Mouse (Mus musculus) C2C12 (cell line): ENCODE data around the gene Kirrel3. TPM values are rescaled to one million over a fixed set of nuclear protein-coding genes. Genes with fewer than 3 reads are reported as not detected.

Experiments
- H3K27me3 ChIP-seq: one replicate; pipeline ENCODE4 v1.6.1; 2011; ENCODE audit not compliant: control insufficient read depth, insufficient read depth, insufficient read length
- H3K36me3 ChIP-seq: one replicate; pipeline ENCODE4 v1.6.1; 2011; ENCODE audit not compliant: control insufficient read depth, insufficient read depth
- H3K4me3 ChIP-seq: one replicate; pipeline ENCODE4 v1.5.1; 2011; ENCODE audit warnings: mild to moderate bottlenecking, control low read depth; ENCODE audit not compliant: poor library complexity, insufficient read depth, severe bottlenecking
- H3K79me2 ChIP-seq: one replicate; pipeline ENCODE4 v1.6.1; 2011; ENCODE audit not compliant: control insufficient read depth, insufficient read depth
- H3K79me3 ChIP-seq: one replicate; pipeline ENCODE4 v1.6.1; 2011; ENCODE audit warnings: low read depth, control low read depth
- H3ac ChIP-seq: one replicate; pipeline ENCODE3; 2011; ENCODE audit warnings: low read depth; ENCODE audit not compliant: control insufficient read depth, insufficient read length
- CEBPB ChIP-seq: IDR thresholded peaks from one replicate; pipeline ENCODE4 v1.6.1; 2011; ENCODE audit warnings: low read depth, mild to moderate bottlenecking, control low read depth, moderate library complexity
- CTCF ChIP-seq: IDR thresholded peaks from one replicate; pipeline ENCODE4 v1.5.1; 2011; ENCODE audit not compliant: control insufficient read depth, insufficient read depth, insufficient read length
- FOSL1 ChIP-seq: IDR thresholded peaks from one replicate; pipeline ENCODE4 v1.8.0; 2011; ENCODE audit warnings: mild to moderate bottlenecking, low read length; ENCODE audit not compliant: poor library complexity, insufficient read depth, severe bottlenecking
- MAX ChIP-seq: IDR thresholded peaks from one replicate; pipeline ENCODE4 v1.6.1; 2011; ENCODE audit warnings: mild to moderate bottlenecking, control low read depth
- MYOD1 ChIP-seq: IDR thresholded peaks from one replicate; pipeline ENCODE4 v1.6.1; 2011; ENCODE audit warnings: low read depth; ENCODE audit not compliant: control insufficient read depth, insufficient read length
- MYOG ChIP-seq: IDR thresholded peaks from one replicate; pipeline ENCODE4 v1.6.1; 2011; ENCODE audit not compliant: control insufficient read depth, insufficient read length; ENCODE audit errors: extremely low read depth
- USF1 ChIP-seq: IDR thresholded peaks from one replicate; pipeline ENCODE4 v1.6.1; 2011; ENCODE audit warnings: low read depth, mild to moderate bottlenecking, control low read depth, moderate library complexity
- polyA plus RNA-seq: library from polyadenylated mRNA; unstranded; fragments of >200 nt; fragmentation: generic; extraction: Trizol; gene quantifications from one replicate; pipeline ENCODE4 v1.2.1, GENCODE M21; 2012; ENCODE audit warnings: missing spikeins

The Kirrel3 gene
- polyA plus RNA-seq, 1 experiment, result 5.2 TPM

DNA sequence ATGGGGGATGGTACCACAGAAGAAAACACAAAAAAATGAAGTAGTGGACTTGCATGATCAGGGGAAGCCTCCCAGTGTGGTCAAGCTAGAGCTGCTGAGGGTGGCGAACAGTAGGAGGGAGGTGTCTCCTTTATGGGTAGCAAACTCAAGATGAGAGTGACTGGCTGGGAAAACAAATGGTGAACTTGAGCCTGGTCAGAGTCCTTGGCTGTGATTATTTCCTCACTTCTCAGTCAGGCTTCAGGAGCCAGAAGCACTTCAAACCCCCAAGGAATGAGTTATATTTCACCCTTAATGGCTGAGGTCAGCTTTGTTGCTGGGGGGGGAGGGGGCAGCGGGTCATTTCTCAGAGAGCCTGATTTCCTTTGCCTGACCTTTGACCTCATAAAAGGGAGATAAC, 218.7 kb downstream of the Kirrel3 start:
- Histone ChIP-seq H3K4me3 (no peak overlapping the region), H3ac (no peak overlapping the region), H3K79me3 (no peaks in the 10 kb centered on the region), H3K79me2 (no peaks in the 10 kb centered on the region), H3K27me3 (no peaks in the 10 kb centered on the region), H3K36me3 (no peaks in the 10 kb centered on the region)
- TF ChIP-seq CTCF, result no peak
- no peak for TF ChIP-seq MAX
- TF ChIP-seq USF1, result no peak
- no peak for TF ChIP-seq MYOG
- TF ChIP-seq FOSL1, result no peak

DNA sequence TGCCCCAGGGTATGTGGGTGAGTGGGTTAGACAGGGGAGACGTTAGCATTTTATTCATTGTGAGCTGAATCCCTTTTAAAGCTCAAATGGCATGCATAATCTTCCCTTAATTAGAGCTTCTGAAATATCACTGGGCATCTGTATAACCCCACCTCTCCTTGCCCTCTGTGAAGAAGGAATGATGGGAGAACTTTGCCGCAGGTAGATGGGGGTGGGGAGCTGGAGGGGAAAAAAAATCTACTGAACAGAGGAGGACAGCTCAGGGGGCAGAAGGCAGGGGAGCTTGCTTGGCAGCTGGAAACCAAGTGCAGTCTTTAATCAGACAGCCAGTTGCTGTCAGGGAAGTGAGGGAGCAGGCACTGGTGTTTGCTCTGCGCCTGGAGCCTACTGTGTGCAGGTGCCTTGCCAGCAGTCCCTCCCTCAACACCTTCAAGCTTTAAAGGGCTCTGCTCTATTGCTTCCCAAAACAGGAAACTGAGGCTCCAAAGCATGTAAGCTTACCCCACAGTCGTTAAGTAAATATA, 220.7 kb downstream of the Kirrel3 start:
- no peak overlapping the region for H3ac ChIP-seq
- no peaks in the 10 kb centered on the region for H3K36me3 ChIP-seq
- H3K27me3 ChIP-seq, result no peaks in the 10 kb centered on the region
- no peak for TF ChIP-seq MYOG
- TF ChIP-seq FOSL1, result no peak
- TF ChIP-seq USF1, result no peak
- no peak overlapping the region for H3K4me3 ChIP-seq
- H3K79me3 ChIP-seq, result no peaks in the 10 kb centered on the region
- no peaks in the 10 kb centered on the region for H3K79me2 ChIP-seq

DNA sequence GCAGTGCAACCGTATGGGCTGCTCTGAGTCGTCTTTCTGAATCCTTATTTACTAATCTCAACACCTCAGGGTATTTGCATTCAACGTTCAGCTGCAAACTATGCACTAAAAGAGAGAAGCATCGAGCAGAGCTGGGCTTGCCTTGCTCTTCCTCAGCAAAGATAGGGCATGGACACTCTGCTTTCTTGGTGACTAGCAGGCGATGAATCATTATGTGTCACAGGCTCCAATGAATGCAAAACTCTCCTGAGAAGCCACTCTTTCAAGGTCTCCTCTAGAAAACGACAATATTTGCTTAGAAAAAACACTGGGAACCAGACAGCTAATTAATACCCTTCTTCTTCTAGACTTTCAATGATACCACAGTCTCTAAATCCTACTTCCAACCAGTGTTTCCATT, 223.0 kb downstream of the Kirrel3 start:
- H3K79me3 ChIP-seq, result no peaks in the 10 kb centered on the region
- H3K79me2 ChIP-seq, result no peaks in the 10 kb centered on the region
- no peaks in the 10 kb centered on the region for H3K36me3 ChIP-seq
- no peaks in the 10 kb centered on the region for H3K27me3 ChIP-seq
- TF ChIP-seq MYOG (no peak), USF1 (no peak), FOSL1 (no peak), CEBPB (no peak), MAX (no peak), MYOD1 (no peak)
- no peak overlapping the region for H3ac ChIP-seq
- no peak overlapping the region for H3K4me3 ChIP-seq

DNA sequence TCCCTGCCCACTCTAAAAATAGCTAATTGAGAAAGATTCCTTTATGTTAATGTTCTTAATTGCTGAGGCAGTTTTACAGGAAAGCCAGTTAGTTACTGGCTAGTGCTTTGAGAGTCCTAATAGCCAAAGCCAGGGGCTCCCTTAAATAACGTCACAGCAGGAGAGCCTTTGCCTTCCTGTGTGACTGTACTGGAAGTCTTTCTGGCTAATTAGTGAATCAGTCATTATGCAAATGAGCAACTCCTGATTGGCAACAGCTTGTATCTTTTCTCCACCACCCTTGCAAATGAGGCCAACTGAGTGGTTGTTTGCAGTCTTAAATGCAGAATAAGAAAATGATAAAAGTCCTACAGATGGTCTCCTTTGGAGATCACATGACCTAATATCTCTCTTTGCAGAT, 226.3 kb downstream of the Kirrel3 start:
- TF ChIP-seq CTCF, result no peak
- no peak for TF ChIP-seq FOSL1
- TF ChIP-seq MAX, result no peak
- TF ChIP-seq CEBPB, result no peak
- no peak for TF ChIP-seq MYOG
- no peak for TF ChIP-seq USF1
- TF ChIP-seq MYOD1, result no peak
- no peaks in the 10 kb centered on the region for H3K79me3 ChIP-seq
- no peaks in the 10 kb centered on the region for H3K79me2 ChIP-seq
- H3K4me3 ChIP-seq, result no peak overlapping the region
- H3ac ChIP-seq, result no peak overlapping the region
- no peaks in the 10 kb centered on the region for H3K36me3 ChIP-seq
- no peaks in the 10 kb centered on the region for H3K27me3 ChIP-seq

DNA sequence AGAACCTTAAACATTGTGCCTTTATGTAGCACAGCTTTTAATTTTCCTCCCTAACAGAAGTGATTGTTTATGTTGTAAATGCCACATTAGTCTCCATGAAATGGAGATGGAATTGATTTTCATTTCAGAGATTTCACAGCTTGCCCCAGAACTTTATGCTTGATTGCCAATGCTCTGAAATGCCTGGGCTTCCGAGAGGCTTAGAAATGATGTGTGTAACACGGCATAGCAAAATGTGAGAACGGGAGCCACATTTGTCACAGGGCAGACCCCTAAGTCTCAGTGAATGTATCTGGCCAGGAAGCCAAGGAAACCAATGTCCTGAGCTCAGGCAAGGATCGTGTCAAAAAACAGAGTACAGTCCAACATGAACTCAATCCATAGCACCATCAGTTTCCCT, 227.3 kb downstream of the Kirrel3 start:
- TF ChIP-seq USF1, result no peak
- TF ChIP-seq FOSL1, result no peak
- TF ChIP-seq MYOG, result no peak
- TF ChIP-seq MYOD1, result no peak
- no peak for TF ChIP-seq CEBPB
- TF ChIP-seq MAX, result no peak
- Histone ChIP-seq H3K79me2 (no peaks in the 10 kb centered on the region), H3K4me3 (no peak overlapping the region), H3ac (no peak overlapping the region), H3K79me3 (no peaks in the 10 kb centered on the region), H3K27me3 (no peaks in the 10 kb centered on the region), H3K36me3 (no peaks in the 10 kb centered on the region)

DNA sequence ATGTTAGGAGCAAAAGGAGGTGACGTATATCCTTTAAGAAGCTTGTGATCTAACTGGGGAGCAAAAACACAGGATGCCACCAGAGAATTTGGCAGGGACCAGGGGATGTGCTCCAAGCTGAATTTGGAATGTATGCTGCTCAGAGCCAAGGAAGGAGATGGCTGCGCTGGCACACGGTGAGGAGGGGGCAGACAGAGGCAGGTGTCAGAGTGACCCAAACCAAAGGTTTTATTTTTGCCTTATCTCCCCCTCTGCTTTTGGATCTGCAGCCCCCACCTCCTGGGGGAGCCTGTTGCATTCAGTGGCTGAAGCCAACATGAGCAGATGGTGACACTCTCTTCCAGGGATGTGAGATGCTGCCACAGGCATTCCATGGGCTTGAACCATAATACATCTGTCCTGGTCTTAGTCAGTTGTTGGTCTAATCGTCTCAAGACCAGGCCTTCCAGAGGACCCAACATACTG, 227.8 kb downstream of the Kirrel3 start:
- Histone ChIP-seq H3K27me3 (no peaks in the 10 kb centered on the region), H3K79me2 (no peaks in the 10 kb centered on the region)

More for the DNA sequence above, 227.8 kb downstream of the Kirrel3 start:
- Histone ChIP-seq H3ac (no peak overlapping the region), H3K79me3 (no peaks in the 10 kb centered on the region), H3K4me3 (no peak overlapping the region), H3K36me3 (no peaks in the 10 kb centered on the region)
- TF ChIP-seq USF1 (no peak), CEBPB (no peak), MAX (no peak), MYOG (no peak), CTCF (no peak), FOSL1 (no peak), MYOD1 (no peak)
